Mouse (Mus musculus): ENCODE measurements around the gene Lin52. TPM values are rescaled to one million over a fixed set of nuclear protein-coding genes. Genes with fewer than 3 reads are reported as not detected.
A peak's percentile ranks its signal among the peaks of the same experiment; 100 is the strongest.
"Not testable (repeated sequence)": the region's sequence is repeated elsewhere in the genome, so short reads cannot be mapped to it uniquely, and the experiment has no call there.

Gene Lin52
- polyA plus RNA-seq, 1 experiment from 2014 or later: 28.4 TPM

GRCm38 (mm10) chr12:84524147-84525050 is 73.2 kb downstream of the Lin52 start:
- Histone ChIP-seq H3K4me1 (peaks cover 28% of the 10 kb centered on the region), H3K4me3 (no peak overlapping the region), H3K9me3 (no peaks in the 10 kb centered on the region), H3K27me3 (replicated peaks; ENCODE audit: low read depth, poor library complexity, severe bottlenecking) (no peaks in the 10 kb centered on the region), H3K27ac (replicated peaks) (peak overlapping the region; percentile 32), H3K36me3 (replicated peaks) (peaks cover 10% of the 10 kb centered on the region)
- peak; percentile 49 for DNase-seq (ENCODE audit: low spot score)
- 40% methylated on average over 11 of the region's 11 CpGs for WGBS

- peaks cover 14% of the 10 kb centered on the region for H3K36me3 ChIP-seq (replicated peaks)
- no peaks in the 10 kb centered on the region for H3K27me3 ChIP-seq (replicated peaks; ENCODE audit: low read depth, poor library complexity, severe bottlenecking)
- no peak overlapping the region for H3K4me3 ChIP-seq
- no peak for DNase-seq (ENCODE audit: low spot score)
- H3K4me1 ChIP-seq: peaks cover 28% of the 10 kb centered on the region
- 89% methylated on average over 12 of the region's 12 CpGs for WGBS
- no peak overlapping the region; the same call in 1 of the 2 replicates for H3K27ac ChIP-seq (replicated peaks)
- no peaks in the 10 kb centered on the region for H3K9me3 ChIP-seq
These were observed 74.2 kb downstream of the Lin52 start for GRCm38 (mm10) chr12:84525422-84525821.

- WGBS: 88% methylated on average over 5 of the region's 5 CpGs
- no peaks in the 10 kb centered on the region for H3K9me3 ChIP-seq
- H3K4me3 ChIP-seq: no peak overlapping the region
- peaks cover 43% of the 10 kb centered on the region for H3K36me3 ChIP-seq (replicated peaks)
- no peaks in the 10 kb centered on the region for H3K27me3 ChIP-seq (replicated peaks; ENCODE audit: low read depth, poor library complexity, severe bottlenecking)
- peaks cover 35% of the 10 kb centered on the region for H3K4me1 ChIP-seq
- DNase-seq (ENCODE audit: low spot score): no peak
- H3K27ac ChIP-seq (replicated peaks): no peak overlapping the region
These were observed 79.2 kb downstream of the Lin52 start for GRCm38 (mm10) chr12:84530426-84530825.

GRCm38 (mm10) chr12:84531906-84532829 is 80.9 kb downstream of the Lin52 start:
- 28% methylated on average over 13 of the region's 13 CpGs for WGBS

GRCm38 (mm10) chr12:84532830-84533199 is 81.6 kb downstream of the Lin52 start:
- H3K4me1 ChIP-seq: peaks cover 32% of the 10 kb centered on the region
- peak overlapping the region; percentile 80 for H3K27ac ChIP-seq (replicated peaks)
- 56% methylated on average over 8 of the region's 8 CpGs for WGBS
- H3K36me3 ChIP-seq (replicated peaks): peaks cover 33% of the 10 kb centered on the region
- no peaks in the 10 kb centered on the region for H3K27me3 ChIP-seq (replicated peaks; ENCODE audit: low read depth, poor library complexity, severe bottlenecking)
- no peak overlapping the region for H3K4me3 ChIP-seq
- no peak for DNase-seq (ENCODE audit: low spot score)
- no peaks in the 10 kb centered on the region for H3K9me3 ChIP-seq

More at GRCm38 (mm10) chr12:84531906-84532829, 80.9 kb downstream of the Lin52 start:
- peaks cover 32% of the 10 kb centered on the region for H3K4me1 ChIP-seq
- H3K4me3 ChIP-seq: no peak overlapping the region
- peak; percentile 47 for DNase-seq (ENCODE audit: low spot score)
- H3K27ac ChIP-seq (replicated peaks): peak overlapping the region; percentile 80
- H3K36me3 ChIP-seq (replicated peaks): peaks cover 34% of the 10 kb centered on the region
- no peaks in the 10 kb centered on the region for H3K9me3 ChIP-seq
- H3K27me3 ChIP-seq (replicated peaks; ENCODE audit: low read depth, poor library complexity, severe bottlenecking): no peaks in the 10 kb centered on the region

GRCm38 (mm10) chr12:84533706-84534486 is 82.7 kb downstream of the Lin52 start:
- WGBS: 59% methylated on average over 7 of the region's 7 CpGs
- no peak for DNase-seq (ENCODE audit: low spot score)
- no peaks in the 10 kb centered on the region for H3K27me3 ChIP-seq (replicated peaks; ENCODE audit: low read depth, poor library complexity, severe bottlenecking)
- H3K4me1 ChIP-seq: peaks cover 32% of the 10 kb centered on the region
- peak overlapping the region; percentile 55 for H3K27ac ChIP-seq (replicated peaks)
- H3K4me3 ChIP-seq: no peak overlapping the region
- H3K36me3 ChIP-seq (replicated peaks): peaks cover 33% of the 10 kb centered on the region
- no peaks in the 10 kb centered on the region for H3K9me3 ChIP-seq

- DNase-seq (ENCODE audit: low spot score); H3K4me3 ChIP-seq; H3K36me3 ChIP-seq (replicated peaks); H3K4me1 ChIP-seq; H3K27ac ChIP-seq (replicated peaks); H3K9me3 ChIP-seq; H3K27me3 ChIP-seq (replicated peaks; ENCODE audit: low read depth, poor library complexity, severe bottlenecking): not testable (repeated sequence)
- WGBS: 76% methylated on average over 3 of the region's 3 CpGs
These were observed 88.3 kb downstream of the Lin52 start for GRCm38 (mm10) chr12:84539537-84539936.

- 66% methylated on average over 11 of the region's 11 CpGs for WGBS
- Histone ChIP-seq H3K36me3 (replicated peaks) (no peaks in the 10 kb centered on the region; the same call in 1 of the 2 replicates), H3K9me3 (no peaks in the 10 kb centered on the region), H3K4me3 (no peak overlapping the region), H3K27ac (replicated peaks) (no peak overlapping the region), H3K27me3 (replicated peaks; ENCODE audit: low read depth, poor library complexity, severe bottlenecking) (no peaks in the 10 kb centered on the region), H3K4me1 (no peaks in the 10 kb centered on the region)
- no peak for DNase-seq (ENCODE audit: low spot score)
These were observed 90.3 kb downstream of the Lin52 start for GRCm38 (mm10) chr12:84541391-84541958.

GRCm38 (mm10) chr12:84546028-84546427 is 94.8 kb downstream of the Lin52 start:
- H3K27me3 ChIP-seq (replicated peaks; ENCODE audit: low read depth, poor library complexity, severe bottlenecking): no peaks in the 10 kb centered on the region; the same call in none of the 2 replicates
- DNase-seq (ENCODE audit: low spot score): peak; percentile 83
- 10% methylated on average over 12 of the region's 12 CpGs for WGBS

GRCm38 (mm10) chr12:84546577-84547085 is 95.4 kb downstream of the Lin52 start:
- Histone ChIP-seq H3K4me3 (no peak overlapping the region), H3K9me3 (no peaks in the 10 kb centered on the region), H3K27ac (replicated peaks) (no peak overlapping the region), H3K27me3 (replicated peaks; ENCODE audit: low read depth, poor library complexity, severe bottlenecking) (no peaks in the 10 kb centered on the region; the same call in none of the 2 replicates), H3K4me1 (peaks cover 9% of the 10 kb centered on the region), H3K36me3 (replicated peaks) (no peaks in the 10 kb centered on the region)
- 75% methylated on average over 2 of the region's 2 CpGs for whole genome bisulfite sequencing
- no peak for DNase-seq (ENCODE audit: low spot score)

More at GRCm38 (mm10) chr12:84546028-84546427, 94.8 kb downstream of the Lin52 start:
- no peak overlapping the region for H3K27ac ChIP-seq (replicated peaks)
- H3K4me1 ChIP-seq: peaks cover 4% of the 10 kb centered on the region
- no peak overlapping the region for H3K4me3 ChIP-seq
- H3K36me3 ChIP-seq (replicated peaks): no peaks in the 10 kb centered on the region
- no peaks in the 10 kb centered on the region for H3K9me3 ChIP-seq

- Histone ChIP-seq H3K4me1 (peaks cover 18% of the 10 kb centered on the region), H3K27ac (replicated peaks) (no peak overlapping the region), H3K27me3 (replicated peaks; ENCODE audit: low read depth, poor library complexity, severe bottlenecking) (no peaks in the 10 kb centered on the region; the same call in none of the 2 replicates), H3K4me3 (no peak overlapping the region), H3K36me3 (replicated peaks) (no peaks in the 10 kb centered on the region), H3K9me3 (no peaks in the 10 kb centered on the region)
- 62% methylated on average over 8 of the region's 8 CpGs for WGBS
- DNase-seq (ENCODE audit: low spot score): no peak
These were observed 97.0 kb downstream of the Lin52 start for GRCm38 (mm10) chr12:84548251-84548650.
